In genomic region chr4:133009131-133009530, GRCm38 (mm10) we compare ENCODE assay signal across 8 mouse cellular contexts. TPM values are rescaled to one million over a fixed set of nuclear protein-coding genes. Genes with fewer than 3 reads are reported as not detected.
DNase-seq lines count a peak whose midpoint lies in the region; ATAC-seq lines count a peak whose summit lies in the region.

No protein-coding gene starts in this region.

- no peaks in the 10 kb centered on the region for H3K9me3 ChIP-seq in forebrain, embryonic 11.5 days (ENCODE audit: control insufficient read depth, low read length)
- H3K9me3 ChIP-seq in forebrain, embryonic 15.5 days = no peaks in the 10 kb centered on the region
- no peaks in the 10 kb centered on the region for H3K9me3 ChIP-seq in liver, embryonic 11.5 days (ENCODE audit: control insufficient read depth, low read length)
- no peaks in the 10 kb centered on the region for H3K9me3 ChIP-seq in embryonic facial prominence, embryonic 10.5 days

- H3K27ac ChIP-seq in forebrain, embryonic 11.5 days (ENCODE audit: low read depth, low read length) = no peak overlapping the region
- H3K27ac ChIP-seq in forebrain, embryonic 15.5 days (replicated peaks) = no peak overlapping the region
- no peak overlapping the region for H3K27ac ChIP-seq in liver, embryonic 11.5 days (ENCODE audit: low read depth, low read length)
- H3K27ac ChIP-seq in embryonic facial prominence, embryonic 10.5 days (replicated peaks) = no peak overlapping the region; the same call in 1 of the 2 replicates

- H3K4me2 ChIP-seq in forebrain, embryonic 11.5 days (ENCODE audit: low read depth, low read length, severe bottlenecking) = no peak overlapping the region
- H3K4me2 ChIP-seq in forebrain, embryonic 15.5 days (replicated peaks) = no peak overlapping the region
- no peak overlapping the region for H3K4me2 ChIP-seq in liver, embryonic 11.5 days

- H3K27me3 ChIP-seq in forebrain, embryonic 11.5 days (ENCODE audit: control insufficient read depth, insufficient read depth, low read length) = peaks cover 19% of the 10 kb centered on the region
- peaks cover 12% of the 10 kb centered on the region for H3K27me3 ChIP-seq in forebrain, embryonic 15.5 days
- peaks cover 15% of the 10 kb centered on the region for H3K27me3 ChIP-seq in liver, embryonic 11.5 days (replicated peaks; ENCODE audit: control insufficient read depth, insufficient read depth, low read length)
- H3K27me3 ChIP-seq in embryonic facial prominence, embryonic 10.5 days (replicated peaks; ENCODE audit: low read depth, poor library complexity, severe bottlenecking) = peaks cover 18% of the 10 kb centered on the region

- WGBS in forebrain, embryonic 11.5 days = under 1% methylated on average over 4 of the region's 4 CpGs
- 1% methylated on average over 4 of the region's 4 CpGs for whole genome bisulfite sequencing in forebrain, embryonic 15.5 days
- WGBS in liver, embryonic 11.5 days = 3% methylated on average over 4 of the region's 4 CpGs
- WGBS in embryonic facial prominence, embryonic 10.5 days = under 1% methylated on average over 4 of the region's 4 CpGs

- H3K36me3 ChIP-seq in forebrain, embryonic 11.5 days (ENCODE audit: control insufficient read depth, insufficient read depth, low read length) = no peaks in the 10 kb centered on the region
- no peaks in the 10 kb centered on the region for H3K36me3 ChIP-seq in forebrain, embryonic 15.5 days
- H3K36me3 ChIP-seq in liver, embryonic 11.5 days (ENCODE audit: control insufficient read depth, insufficient read depth, low read length) = no peaks in the 10 kb centered on the region
- H3K36me3 ChIP-seq in embryonic facial prominence, embryonic 10.5 days (replicated peaks) = no peaks in the 10 kb centered on the region

- H3K4me3 ChIP-seq in forebrain, embryonic 11.5 days (ENCODE audit: low read depth, low read length) = no peak overlapping the region
- H3K4me3 ChIP-seq in forebrain, embryonic 15.5 days = no peak overlapping the region
- H3K4me3 ChIP-seq in liver, embryonic 11.5 days (ENCODE audit: low read depth, low read length) = no peak overlapping the region
- no peak overlapping the region for H3K4me3 ChIP-seq in embryonic facial prominence, embryonic 10.5 days

- H3K4me1 ChIP-seq in forebrain, embryonic 11.5 days (replicated peaks; ENCODE audit: control insufficient read depth, insufficient read depth, low read length) = peaks cover 16% of the 10 kb centered on the region
- H3K4me1 ChIP-seq in forebrain, embryonic 15.5 days = peaks cover 22% of the 10 kb centered on the region
- H3K4me1 ChIP-seq in liver, embryonic 11.5 days (replicated peaks; ENCODE audit: control insufficient read depth, insufficient read depth, low read length) = peaks cover 35% of the 10 kb centered on the region
- peaks cover 70% of the 10 kb centered on the region for H3K4me1 ChIP-seq in embryonic facial prominence, embryonic 10.5 days

- no peak for ATAC-seq in forebrain, embryonic 11.5 days (replicated peaks; ENCODE audit: low FRiP score)
- no peak for ATAC-seq in forebrain, embryonic 15.5 days (replicated peaks)
- ATAC-seq in liver, embryonic 11.5 days (replicated peaks; ENCODE audit: low FRiP score) = no peak

- DNase-seq in forebrain, embryonic 11.5 days (ENCODE audit: low spot score) = peak; percentile 74
- DNase-seq in liver = peak; percentile 61
- no peak for DNase-seq in liver, embryonic 11.5 days (ENCODE audit: low spot score)
- peak; percentile 55 for DNase-seq in T-cell, adult 2 months (ENCODE audit: low spot score)
- DNase-seq in embryonic facial prominence, embryonic 10.5 days (ENCODE audit: low spot score) = peak; percentile 64
- DNase-seq in lung, postnatal 10 days = peak; percentile 78
- DNase-seq in thymus, postnatal 36 days = peak; percentile 68 to 71

- no peak overlapping the region for H3K9ac ChIP-seq in forebrain, embryonic 11.5 days (ENCODE audit: low read length)
- H3K9ac ChIP-seq in forebrain, embryonic 15.5 days (replicated peaks) = no peak overlapping the region
- no peak overlapping the region for H3K9ac ChIP-seq in liver, embryonic 11.5 days (ENCODE audit: low read depth, low read length)

RNA-seq across cellular contexts. Expression of gene Ahdc1, which starts 1.9 kb away (rescaled TPM):
- polyA plus RNA-seq in forebrain, embryonic 11.5 days (2014; fragmentation: Nextera tagmentation; extraction: Ambion mirVana) = 5.5 and 7.5 TPM in 2 replicates
- 14.2 and 17.0 TPM in 2 replicates for polyA plus RNA-seq in forebrain, embryonic 15.5 days (2015; fragmentation: Nextera tagmentation; extraction: Ambion mirVana)
- polyA plus RNA-seq in liver, embryonic 11.5 days (2014; fragmentation: Nextera tagmentation; extraction: Ambion mirVana) = 5.1 and 6.1 TPM in 2 replicates
- polyA plus RNA-seq in embryonic facial prominence, embryonic 10.5 days (2016; fragmentation: Nextera tagmentation; extraction: Ambion mirVana) = 11.5 and 11.6 TPM in 2 replicates

RNA-seq across cellular contexts. Expression of gene Fgr, which starts 35.2 kb away (rescaled TPM):
- 0.13 TPM in 1 of 2 replicates, not detected in the other for polyA plus RNA-seq in forebrain, embryonic 11.5 days (2014; fragmentation: Nextera tagmentation; extraction: Ambion mirVana)
- polyA plus RNA-seq in forebrain, embryonic 15.5 days (2015; fragmentation: Nextera tagmentation; extraction: Ambion mirVana) = 0.06 TPM in 1 of 2 replicates, not detected in the other
- polyA plus RNA-seq in liver, embryonic 11.5 days (2014; fragmentation: Nextera tagmentation; extraction: Ambion mirVana) = 0.23 and 0.73 TPM in 2 replicates
- 0.16 and 0.21 TPM in 2 replicates for polyA plus RNA-seq in embryonic facial prominence, embryonic 10.5 days (2016; fragmentation: Nextera tagmentation; extraction: Ambion mirVana)
